Mouse (Mus musculus) ES-Bruce4 (cell line): ENCODE results near the gene Tmem30b.

Experiments
- CTCF ChIP-seq: IDR thresholded peaks from one replicate; pipeline ENCODE4 v1.8.1; 2011; ENCODE audit warnings: low read depth, low read length
- EP300 ChIP-seq: IDR thresholded peaks from 2 replicates; pipeline ENCODE4 v1.6.1; 2011; ENCODE audit warnings: low read depth, low read length; ENCODE audit not compliant: insufficient read depth
- POLR2A ChIP-seq: IDR thresholded peaks from one replicate; pipeline ENCODE4 v1.8.1; 2011; ENCODE audit warnings: low read length; ENCODE audit not compliant: insufficient read depth

DNA sequence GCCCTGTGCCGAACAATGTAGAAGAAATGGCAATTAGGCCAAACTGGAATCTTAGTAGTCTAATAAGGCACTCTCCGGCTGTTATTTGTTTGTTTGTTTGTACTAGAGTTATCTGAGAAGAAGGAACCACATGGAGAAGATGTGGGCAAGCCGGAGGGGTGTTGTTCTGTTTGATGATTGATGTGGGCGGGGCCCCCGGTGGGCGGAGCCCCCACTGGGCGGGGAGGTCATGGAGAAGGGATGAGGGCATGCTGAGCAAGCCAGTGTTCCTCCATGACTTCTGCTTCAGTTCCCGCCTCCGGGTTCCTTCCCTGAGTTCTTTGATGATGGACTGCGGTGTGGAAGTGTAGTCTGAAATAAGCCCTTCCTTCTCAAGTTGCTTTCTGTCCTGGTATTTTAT, 1.5 kb upstream of the Tmem30b start:
- TF ChIP-seq CTCF (no peak), POLR2A (no peak), EP300 (no peak)
